Mouse (Mus musculus): ENCODE results near the gene Kbtbd2. TPM values are rescaled to one million over a fixed set of nuclear protein-coding genes. Genes with fewer than 3 reads are reported as not detected.

Kbtbd2 gene
- total RNA-seq (2017), result 50.0 and 60.5 TPM in 2 replicates

DNA sequence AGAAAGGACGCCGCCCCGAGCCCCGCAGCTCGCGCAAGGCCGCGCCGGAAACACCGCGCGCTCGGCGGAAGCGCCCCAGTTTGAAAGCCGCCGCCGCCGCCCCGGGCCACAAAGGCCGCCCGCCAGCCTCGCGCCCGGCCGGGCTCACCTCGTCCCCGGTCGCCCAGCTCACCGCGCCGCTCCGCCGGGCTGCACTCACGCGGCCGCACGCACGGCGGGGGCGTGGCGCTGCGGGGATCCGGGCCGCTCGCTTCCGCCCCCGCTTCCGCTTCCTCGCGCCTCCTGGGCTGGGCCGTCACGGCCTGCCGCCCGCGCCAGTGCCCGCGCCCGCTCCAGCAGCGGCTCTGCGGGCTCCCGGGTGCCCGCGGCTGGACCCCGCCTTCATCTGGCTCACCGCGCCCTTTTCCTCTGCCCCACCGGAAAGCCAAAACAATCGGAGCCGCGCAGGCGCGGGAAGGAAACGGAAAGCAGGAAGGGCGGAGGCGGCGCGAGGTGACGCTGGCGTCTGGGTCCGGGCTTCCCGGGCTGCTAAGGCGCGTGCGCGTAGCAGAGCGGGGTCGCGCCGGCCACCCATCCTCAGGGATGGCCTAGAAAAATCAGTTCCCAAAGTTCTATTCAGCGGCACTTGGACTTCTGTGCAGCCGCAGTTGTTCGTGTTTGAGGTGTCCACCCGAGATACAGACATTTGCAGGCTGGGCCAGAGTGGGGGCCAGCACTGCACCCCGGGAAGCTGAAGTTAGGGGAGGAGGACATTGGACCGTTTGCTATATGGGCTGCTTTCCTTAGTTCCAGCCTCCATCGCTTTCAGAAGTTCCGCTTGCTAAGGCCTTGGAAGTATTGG is at the start of gene Kbtbd2:
Gene Kbtbd2, minus strand, starts transcription at position 503 of the 841 bp plus-strand sequence.
- ATAC-seq (ENCODE audit: extremely low read depth, insufficient number of reproducible peaks, low FRiP score, poor library complexity, severe bottlenecking), result peak; percentile 80

DNA sequence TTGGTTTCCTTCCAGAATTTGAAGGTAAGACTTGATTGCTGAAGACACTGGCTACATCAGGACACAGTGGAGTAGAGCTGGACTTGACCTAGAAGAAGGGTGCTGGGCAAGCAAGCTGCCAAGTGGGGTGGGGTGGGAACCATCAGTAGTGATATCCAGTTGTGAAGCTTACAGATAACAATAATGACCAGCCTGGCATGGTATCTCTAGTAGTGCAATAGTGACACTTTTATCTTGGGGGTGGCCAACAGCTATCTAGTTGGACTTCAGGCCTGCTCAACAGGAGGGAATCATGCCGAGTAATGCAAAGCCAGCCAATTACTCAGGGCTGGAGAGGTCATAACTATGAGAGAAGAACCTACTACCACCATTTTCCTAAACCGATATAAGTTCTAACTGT is 46.8 kb upstream of the Kbtbd2 start:
- no peak for ATAC-seq (ENCODE audit: extremely low read depth, insufficient number of reproducible peaks, low FRiP score, poor library complexity, severe bottlenecking)

DNA sequence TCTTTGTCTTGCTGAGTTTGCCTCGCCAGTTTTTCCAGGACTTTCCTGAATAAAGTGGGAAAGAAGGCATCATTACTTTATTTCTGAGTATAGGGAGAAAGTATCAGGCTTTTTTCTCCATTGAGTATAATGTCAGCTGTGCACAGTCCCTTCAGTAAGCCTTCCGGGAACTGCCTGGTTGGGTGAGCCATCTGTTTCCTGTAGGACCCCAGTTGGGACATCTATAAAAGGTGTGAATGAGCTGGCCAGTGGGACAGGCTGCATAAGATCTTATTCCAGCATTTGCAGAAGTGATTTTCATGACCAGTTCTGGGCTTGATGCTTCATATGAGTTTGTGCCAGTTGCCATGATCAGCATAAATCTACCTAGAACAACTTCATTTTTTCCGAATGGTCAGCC is 45.6 kb upstream of the Kbtbd2 start:
- no peak for ATAC-seq (ENCODE audit: extremely low read depth, insufficient number of reproducible peaks, low FRiP score, poor library complexity, severe bottlenecking)

DNA sequence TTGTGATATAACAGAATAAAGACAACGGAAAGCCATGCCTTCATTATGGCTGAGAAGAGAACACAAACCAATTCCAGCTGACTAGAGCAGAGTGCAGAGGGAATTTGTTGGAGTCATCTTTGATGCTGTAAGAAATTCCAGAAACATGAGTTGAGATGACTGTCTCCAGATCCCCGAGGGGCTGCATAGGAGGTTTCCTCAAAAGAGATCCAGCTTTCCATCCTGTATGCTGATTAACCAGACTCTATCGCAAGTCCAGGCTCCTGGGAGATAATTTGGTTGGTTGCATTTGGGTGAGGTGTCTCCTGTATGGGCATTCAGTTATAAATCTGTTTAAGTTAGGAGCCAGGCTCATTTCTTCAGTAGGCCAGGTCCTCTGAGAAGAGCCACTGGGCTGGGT is 40.0 kb upstream of the Kbtbd2 start:
- no peak for ATAC-seq (ENCODE audit: extremely low read depth, insufficient number of reproducible peaks, low FRiP score, poor library complexity, severe bottlenecking)

DNA sequence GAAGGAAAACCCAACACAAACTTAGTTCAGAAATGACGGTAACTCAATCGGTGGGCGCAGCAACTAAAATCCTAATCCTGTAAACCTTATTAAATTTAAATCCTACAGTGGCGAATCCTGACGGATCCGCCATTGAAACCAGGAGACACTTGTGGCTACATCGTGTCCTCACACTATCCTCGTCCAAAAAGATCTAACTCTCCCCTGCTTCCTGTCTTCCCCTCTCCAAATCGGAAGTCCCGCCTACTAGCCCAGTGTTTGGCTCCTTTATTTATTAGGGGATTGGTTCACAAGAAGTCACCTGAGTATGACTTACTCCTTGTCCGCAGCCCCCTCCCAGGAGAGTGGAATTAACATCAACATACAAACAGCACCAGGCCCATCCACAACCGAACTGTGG is 39.6 kb upstream of the Kbtbd2 start:
- no peak for ATAC-seq (ENCODE audit: extremely low read depth, insufficient number of reproducible peaks, low FRiP score, poor library complexity, severe bottlenecking)

DNA sequence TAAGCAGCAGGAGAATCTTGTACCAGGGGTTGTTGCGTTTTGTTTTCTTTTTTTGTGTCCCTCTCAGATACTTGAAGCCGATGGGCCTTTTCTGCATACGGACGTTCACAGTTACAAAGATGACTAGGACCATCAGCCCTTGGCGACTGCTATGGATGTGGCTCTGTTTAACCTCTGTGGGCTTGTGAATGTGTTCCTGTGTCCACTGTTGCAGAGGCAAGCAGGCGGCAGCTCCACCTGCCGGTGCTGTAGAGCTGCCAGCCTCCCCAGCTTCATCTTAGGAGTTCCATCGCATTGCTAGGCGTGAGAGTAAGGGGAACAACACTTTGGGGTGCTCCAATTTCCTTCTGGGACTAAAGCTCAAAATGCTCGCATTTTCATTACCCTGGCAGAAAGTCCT is 37.9 kb upstream of the Kbtbd2 start:
- ATAC-seq (ENCODE audit: extremely low read depth, insufficient number of reproducible peaks, low FRiP score, poor library complexity, severe bottlenecking), result no peak

DNA sequence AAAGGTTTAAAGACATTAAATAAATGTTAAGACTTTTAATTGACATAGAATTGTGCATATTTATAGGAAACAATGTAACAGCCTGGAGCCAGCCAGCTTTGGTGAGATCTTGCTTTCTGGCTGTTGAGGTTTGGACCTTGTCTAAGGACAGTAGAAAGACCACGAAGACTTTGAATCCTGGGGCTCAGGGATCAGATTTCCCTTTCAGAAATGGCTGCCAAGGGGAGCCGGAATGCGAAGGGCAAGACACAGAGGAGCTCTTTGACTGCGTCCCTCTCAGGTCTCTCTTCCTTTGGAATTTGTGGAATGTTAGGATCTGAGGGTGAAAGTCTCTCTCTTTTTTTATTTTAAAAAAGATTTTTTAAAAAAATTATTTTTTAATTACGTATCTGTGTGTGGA is 37.2 kb upstream of the Kbtbd2 start:
- ATAC-seq (ENCODE audit: extremely low read depth, insufficient number of reproducible peaks, low FRiP score, poor library complexity, severe bottlenecking), result no peak

DNA sequence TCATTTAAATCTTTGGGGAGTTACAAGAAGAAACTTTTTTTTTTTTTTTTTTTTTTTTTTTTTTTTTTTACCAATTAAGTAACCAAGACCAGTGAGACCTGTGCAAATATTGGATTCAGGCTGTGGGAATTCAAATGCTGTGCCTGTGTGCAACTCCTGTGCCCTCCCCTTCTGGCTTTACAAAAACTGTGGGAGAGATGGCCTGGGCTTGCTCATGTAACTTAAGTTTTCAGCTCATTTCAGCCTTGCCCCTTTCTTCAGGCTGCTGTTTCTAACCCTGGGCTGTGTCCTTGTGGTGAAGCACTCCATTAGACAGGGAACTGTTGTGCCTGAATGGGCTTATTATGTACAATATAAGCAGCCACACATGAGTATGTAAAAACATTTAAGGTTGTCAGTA is 35.2 kb upstream of the Kbtbd2 start:
- no peak for ATAC-seq (ENCODE audit: extremely low read depth, insufficient number of reproducible peaks, low FRiP score, poor library complexity, severe bottlenecking)

DNA sequence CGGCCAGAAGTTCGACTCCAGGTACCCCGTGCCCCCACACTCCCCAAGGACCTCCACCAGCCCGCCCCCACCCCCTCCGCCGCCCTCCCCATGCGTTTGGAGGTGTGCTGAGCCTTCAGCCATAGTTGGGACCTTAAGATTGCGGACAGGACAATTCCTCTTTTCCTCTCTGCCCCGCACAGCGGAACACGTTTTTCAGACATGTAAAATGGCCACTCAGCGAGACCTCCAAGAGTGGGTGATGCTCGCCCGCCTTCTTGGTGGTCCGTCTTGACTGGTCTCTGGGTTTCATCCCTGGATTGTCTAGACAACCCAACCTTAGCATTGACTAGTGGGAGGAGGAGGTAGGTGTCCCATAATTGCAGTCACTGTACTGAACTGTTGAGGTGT is 34.8 kb upstream of the Kbtbd2 start:
- ATAC-seq (ENCODE audit: extremely low read depth, insufficient number of reproducible peaks, low FRiP score, poor library complexity, severe bottlenecking), result no peak

DNA sequence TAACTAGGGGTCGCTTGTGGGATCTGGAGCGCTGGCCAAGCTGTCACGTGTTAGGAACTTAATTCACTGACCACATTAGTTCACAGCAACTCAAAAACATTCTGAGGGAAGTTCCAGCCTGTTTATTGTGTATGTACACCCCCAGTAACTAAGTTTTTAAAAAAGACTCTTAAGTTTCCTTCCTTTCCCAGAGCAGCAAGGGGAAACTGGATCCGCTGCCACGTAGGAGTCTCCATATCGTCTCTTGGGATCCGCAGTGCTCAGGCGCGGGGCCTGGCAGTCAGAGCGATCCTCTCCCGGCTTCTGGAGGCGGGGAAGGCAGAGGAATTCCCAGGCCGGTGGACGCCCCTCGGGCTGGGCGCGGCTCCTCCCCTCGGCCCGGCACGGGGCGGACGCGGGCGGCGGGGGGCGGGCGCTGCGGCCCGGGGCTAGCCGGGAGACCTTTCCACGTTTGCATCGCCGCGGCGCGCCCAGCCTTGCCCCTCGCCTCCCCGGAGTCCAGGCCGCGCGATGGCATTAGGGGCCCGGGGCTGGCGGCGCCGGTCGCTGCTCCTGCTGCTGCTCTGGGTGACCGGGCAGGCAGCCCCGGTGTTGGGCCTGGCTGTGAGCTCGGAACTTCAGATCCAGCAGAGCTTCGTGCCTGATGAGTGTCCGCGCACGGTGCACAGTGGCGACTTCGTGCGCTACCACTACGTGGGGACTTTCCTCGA is 34.2 kb upstream of the Kbtbd2 start, which contains the start of gene Fkbp9:
Gene Fkbp9, plus strand, starts transcription at position 363 of the 710 bp plus-strand sequence.
- no peak for ATAC-seq (ENCODE audit: extremely low read depth, insufficient number of reproducible peaks, low FRiP score, poor library complexity, severe bottlenecking)

DNA sequence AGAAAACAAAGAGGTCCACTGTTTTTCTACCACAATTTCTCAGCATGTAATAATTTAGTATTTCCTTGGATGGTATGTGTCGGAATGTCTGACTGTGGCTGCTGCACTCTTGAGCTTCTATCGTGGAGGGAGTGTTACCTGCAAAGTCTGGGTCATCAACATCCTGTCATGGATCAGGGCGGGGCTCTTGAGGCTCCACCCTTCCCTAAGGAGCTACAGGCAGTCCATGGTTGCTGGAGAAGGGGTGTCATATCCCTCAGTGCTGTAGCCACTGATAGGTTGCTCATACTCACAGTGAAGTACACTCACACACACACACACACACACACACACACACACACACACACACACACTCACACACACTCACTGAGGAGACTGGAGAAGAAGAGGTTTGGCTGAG is 28.0 kb upstream of the Kbtbd2 start:
- ATAC-seq (ENCODE audit: extremely low read depth, insufficient number of reproducible peaks, low FRiP score, poor library complexity, severe bottlenecking), result no peak

DNA sequence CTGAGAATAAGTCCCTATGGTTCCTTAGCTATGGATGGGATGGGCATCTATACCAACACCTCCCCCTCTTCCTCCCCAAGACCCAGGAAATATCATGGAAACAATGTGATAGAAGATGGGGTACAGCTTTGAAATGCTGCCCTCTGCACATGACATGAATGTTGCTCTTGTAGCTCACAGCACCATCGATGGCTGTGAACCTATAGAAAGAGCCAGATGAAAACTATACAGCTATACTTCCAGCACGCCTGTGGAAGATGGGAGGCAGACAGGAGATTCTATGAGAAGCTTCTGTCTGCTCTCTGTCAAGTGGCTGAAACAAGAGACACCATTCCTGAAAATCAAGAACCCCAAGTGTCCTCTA is 21.5 kb upstream of the Kbtbd2 start:
- no peak for ATAC-seq (ENCODE audit: extremely low read depth, insufficient number of reproducible peaks, low FRiP score, poor library complexity, severe bottlenecking)

DNA sequence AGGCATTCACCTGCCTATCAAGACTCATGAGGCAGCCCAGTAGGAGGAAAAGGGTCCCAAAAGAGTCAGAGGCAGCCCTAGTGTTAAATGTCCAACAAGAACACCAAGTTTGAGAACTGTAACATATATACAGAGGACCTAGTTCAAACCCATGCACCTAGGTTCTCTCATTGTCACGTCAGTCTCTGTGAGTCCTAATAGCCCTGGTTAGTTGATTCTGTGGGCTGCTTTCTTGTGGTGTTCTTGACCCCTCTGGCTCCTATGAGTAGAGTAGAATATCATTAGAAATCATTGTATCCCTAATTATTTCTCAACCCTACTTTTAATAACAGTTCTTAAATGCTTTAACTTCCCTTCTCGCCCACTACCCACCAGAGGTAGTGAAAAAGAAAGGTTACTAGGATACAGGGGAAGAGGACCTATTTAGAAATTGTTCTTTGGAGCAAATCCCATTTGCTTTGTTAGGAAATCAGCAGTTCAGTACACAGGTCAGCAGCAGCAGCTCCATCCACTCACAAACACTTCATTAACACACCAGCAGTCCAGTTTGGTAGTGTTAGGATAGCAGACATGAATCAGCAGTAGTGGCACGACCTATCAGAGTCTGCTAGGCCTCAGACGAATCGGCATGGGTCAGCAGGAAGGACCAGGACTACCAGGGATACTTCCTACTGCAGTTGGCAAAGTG is 21.0 kb upstream of the Kbtbd2 start:
- ATAC-seq (ENCODE audit: extremely low read depth, insufficient number of reproducible peaks, low FRiP score, poor library complexity, severe bottlenecking), result no peak

DNA sequence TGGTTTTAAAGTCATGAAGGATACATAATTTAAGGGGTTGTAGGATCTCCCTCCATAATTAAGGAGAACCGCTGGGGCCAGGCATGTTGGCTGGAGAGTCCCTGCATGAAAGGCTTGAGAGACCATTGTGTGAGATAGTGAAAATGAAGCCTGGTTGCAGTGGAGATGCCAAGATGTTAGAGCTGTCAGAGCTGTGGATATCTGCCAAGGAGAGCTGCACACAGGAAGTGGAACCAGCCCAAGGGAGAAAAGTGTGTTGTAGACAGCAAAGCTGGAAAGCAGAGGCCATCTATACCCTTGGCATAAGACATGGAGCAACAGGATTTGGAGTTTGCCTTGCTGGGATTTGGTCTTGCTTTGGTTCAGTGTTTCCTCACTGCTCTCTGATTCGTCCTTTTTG is 15.7 kb upstream of the Kbtbd2 start:
- no peak for ATAC-seq (ENCODE audit: extremely low read depth, insufficient number of reproducible peaks, low FRiP score, poor library complexity, severe bottlenecking)

DNA sequence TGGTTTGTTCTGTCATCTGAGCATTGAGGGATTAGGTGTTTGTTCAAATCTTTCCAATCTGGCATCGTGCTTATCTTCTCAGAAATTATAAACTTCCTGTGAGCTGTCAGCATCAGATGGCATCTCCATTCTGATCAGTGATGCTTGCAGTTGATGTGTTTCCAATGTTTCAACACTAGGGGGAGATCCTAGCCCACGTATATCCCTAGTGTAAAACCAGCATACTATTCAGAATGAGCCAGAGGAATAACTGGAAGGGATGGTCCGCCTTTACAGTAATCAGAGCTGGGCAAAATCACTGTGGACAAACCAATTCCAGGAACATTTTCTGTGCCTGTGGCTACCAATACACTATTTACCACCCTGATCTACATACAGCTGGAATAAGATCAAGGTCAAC is 11.0 kb upstream of the Kbtbd2 start:
- peak; percentile 96 for ATAC-seq (ENCODE audit: extremely low read depth, insufficient number of reproducible peaks, low FRiP score, poor library complexity, severe bottlenecking)

DNA sequence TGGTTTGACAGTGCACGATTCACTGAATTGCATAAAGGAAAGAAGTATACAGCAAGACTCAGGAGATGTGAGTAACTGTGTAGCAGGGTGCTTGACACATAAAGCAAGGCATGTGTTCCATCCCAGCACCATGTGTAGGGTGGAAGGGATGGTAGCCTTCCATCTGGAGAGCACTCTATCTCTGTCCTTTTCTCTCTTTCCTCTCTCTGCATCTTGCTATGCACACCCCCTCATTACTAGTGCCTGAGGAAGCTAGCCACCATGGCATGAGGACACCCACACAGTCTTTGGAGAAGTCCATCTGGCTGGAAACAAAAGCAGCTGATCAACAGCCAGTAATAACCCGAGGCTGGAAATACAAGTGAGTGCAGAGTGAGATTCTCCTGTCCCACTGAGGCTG is 8.6 kb upstream of the Kbtbd2 start:
- no peak for ATAC-seq (ENCODE audit: extremely low read depth, insufficient number of reproducible peaks, low FRiP score, poor library complexity, severe bottlenecking)

DNA sequence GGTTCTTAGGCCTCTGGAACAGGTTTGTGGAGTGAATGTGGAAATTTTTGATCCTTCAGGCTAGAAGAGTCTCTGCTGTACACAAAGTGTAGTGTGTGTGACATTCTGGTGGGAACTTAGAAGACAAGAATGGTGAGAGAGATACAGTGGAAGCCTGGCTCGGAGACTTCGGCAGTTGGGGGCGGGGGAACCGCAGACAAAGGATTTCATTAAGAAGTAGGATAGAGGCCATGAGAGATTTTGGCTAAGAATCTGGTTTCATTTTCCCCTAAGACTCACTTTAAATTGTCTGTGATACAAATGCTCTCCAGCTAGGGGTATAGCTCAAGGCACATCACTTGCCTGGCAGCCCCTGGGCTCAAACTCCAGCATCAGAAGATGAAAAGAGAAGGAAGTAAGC is 7.4 kb upstream of the Kbtbd2 start:
- ATAC-seq (ENCODE audit: extremely low read depth, insufficient number of reproducible peaks, low FRiP score, poor library complexity, severe bottlenecking), result no peak

DNA sequence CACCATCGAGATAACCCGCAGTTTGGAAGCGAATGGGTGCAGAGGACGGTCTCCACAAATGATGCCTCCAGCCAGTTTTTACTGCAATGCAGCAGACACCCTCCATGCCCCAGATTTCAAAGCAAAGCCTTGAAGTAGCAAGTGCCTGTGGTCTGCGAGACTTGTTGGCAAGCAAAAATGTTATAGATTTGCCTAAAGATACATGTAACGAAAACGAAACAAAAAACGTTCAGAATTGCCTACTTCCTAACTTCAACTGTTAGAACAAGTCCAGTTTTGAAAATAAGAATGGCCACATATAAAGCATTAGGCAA is 496 bp upstream of the Kbtbd2 start:
- ATAC-seq (ENCODE audit: extremely low read depth, insufficient number of reproducible peaks, low FRiP score, poor library complexity, severe bottlenecking), result peak; percentile 9; the same call in 1 of the 2 replicates

DNA sequence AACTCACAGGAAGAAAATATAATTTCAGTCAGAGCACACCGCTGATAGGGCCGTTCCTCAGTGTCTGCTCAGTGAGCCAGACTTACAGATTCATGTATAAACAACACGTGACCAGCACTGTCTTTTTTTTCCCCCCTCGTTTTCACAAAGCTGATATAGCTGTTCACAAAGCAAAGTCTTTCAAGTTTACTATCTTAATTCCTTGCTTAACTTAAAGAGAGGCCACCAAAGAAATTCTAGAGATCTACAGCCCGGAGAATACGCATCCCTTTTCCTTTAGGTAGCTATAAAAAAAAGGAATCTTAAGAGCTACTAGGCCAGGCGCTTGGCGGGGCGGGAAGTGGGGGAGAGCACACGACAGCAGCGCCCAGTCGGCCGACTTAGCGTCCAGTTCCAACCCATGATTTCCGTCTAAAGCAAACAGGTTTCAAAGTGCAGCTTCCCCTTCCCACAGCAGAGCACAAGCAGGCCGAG is 908 bp downstream of the Kbtbd2 start:
- peak; percentile 26; the same call in 1 of the 2 replicates for ATAC-seq (ENCODE audit: extremely low read depth, insufficient number of reproducible peaks, low FRiP score, poor library complexity, severe bottlenecking)

DNA sequence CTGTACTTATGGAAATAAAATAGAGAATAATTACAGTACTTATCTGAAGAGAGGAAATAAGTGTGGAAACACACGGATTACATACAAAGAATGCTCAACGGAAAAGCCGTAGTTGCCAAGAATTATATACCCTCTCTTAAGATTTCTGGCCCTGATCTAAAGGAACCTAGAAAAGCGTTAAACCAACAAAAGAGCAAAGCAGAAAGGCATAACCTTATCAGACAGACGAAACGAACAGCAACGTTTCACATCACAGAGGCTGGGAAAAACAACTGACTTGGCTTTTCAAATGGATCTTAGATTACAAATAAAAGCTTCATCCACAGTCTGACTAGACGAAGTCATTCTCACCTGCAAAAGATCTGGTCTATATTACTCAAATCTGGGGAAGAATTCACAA is 1.4 kb downstream of the Kbtbd2 start:
- no peak for ATAC-seq (ENCODE audit: extremely low read depth, insufficient number of reproducible peaks, low FRiP score, poor library complexity, severe bottlenecking)

All from neutrophil, adult 5-6 weeks (primary cell).